Mouse (Mus musculus): ENCODE data around the gene Prepl.

The Prepl gene

GRCm38 (mm10) chr17:85070658-85071057 is 19.4 kb downstream of the Prepl start:
- no peak for DNase-seq (ENCODE audit: low read depth)

GRCm38 (mm10) chr17:85067331-85067730 is 22.7 kb downstream of the Prepl start:
- DNase-seq (ENCODE audit: low read depth): no peak

- DNase-seq (ENCODE audit: low read depth): no peak
These were observed 26.5 kb downstream of the Prepl start for GRCm38 (mm10) chr17:85063560-85063959.

- no peak for DNase-seq (ENCODE audit: low read depth)
These were observed 30.9 kb downstream of the Prepl start for GRCm38 (mm10) chr17:85059136-85059535.

- no peak for DNase-seq (ENCODE audit: low read depth)
These were observed 31.8 kb downstream of the Prepl start for GRCm38 (mm10) chr17:85058276-85058675.

GRCm38 (mm10) chr17:85048379-85048778 is 41.7 kb downstream of the Prepl start:
- no peak for DNase-seq (ENCODE audit: low read depth)

- no peak for DNase-seq (ENCODE audit: low read depth)
These were observed 44.9 kb downstream of the Prepl start for GRCm38 (mm10) chr17:85045160-85045559.

GRCm38 (mm10) chr17:85044466-85044865 is 45.6 kb downstream of the Prepl start:
- DNase-seq (ENCODE audit: low read depth): no peak

GRCm38 (mm10) chr17:85043404-85043816 is 46.6 kb downstream of the Prepl start:
- no peak for DNase-seq (ENCODE audit: low read depth)

GRCm38 (mm10) chr17:85042419-85042818 is 47.6 kb downstream of the Prepl start:
- DNase-seq (ENCODE audit: low read depth): no peak

- DNase-seq (ENCODE audit: low read depth): no peak
These were observed 49.1 kb downstream of the Prepl start for GRCm38 (mm10) chr17:85040913-85041312.

GRCm38 (mm10) chr17:85038761-85039160 is 51.3 kb downstream of the Prepl start:
- no peak for DNase-seq (ENCODE audit: low read depth)

- no peak for DNase-seq (ENCODE audit: low read depth)
These were observed 51.7 kb downstream of the Prepl start for GRCm38 (mm10) chr17:85038311-85038710.

GRCm38 (mm10) chr17:85037855-85038254 is 52.2 kb downstream of the Prepl start:
- DNase-seq (ENCODE audit: low read depth): no peak

GRCm38 (mm10) chr17:85034068-85034467 is 56.0 kb downstream of the Prepl start:
- peak; percentile 34 for DNase-seq (ENCODE audit: low read depth)

GRCm38 (mm10) chr17:85033087-85033486 is 57.0 kb downstream of the Prepl start:
- no peak for DNase-seq (ENCODE audit: low read depth)

- no peak for DNase-seq (ENCODE audit: low read depth)
These were observed 59.4 kb downstream of the Prepl start for GRCm38 (mm10) chr17:85030651-85031050.

- no peak for DNase-seq (ENCODE audit: low read depth)
These were observed 61.2 kb downstream of the Prepl start for GRCm38 (mm10) chr17:85028797-85029196.

- no peak for DNase-seq (ENCODE audit: low read depth)
These were observed 61.8 kb downstream of the Prepl start, which contains the start of gene Slc3a1 for GRCm38 (mm10) chr17:85028093-85028739. Gene Slc3a1 (plus strand): TSS chr17:85028376.

- no peak for DNase-seq (ENCODE audit: low read depth)
These were observed 62.8 kb downstream of the Prepl start for GRCm38 (mm10) chr17:85027247-85027646.

- no peak for DNase-seq (ENCODE audit: low read depth)
These were observed 63.6 kb downstream of the Prepl start for GRCm38 (mm10) chr17:85026436-85026835.

GRCm38 (mm10) chr17:85025151-85025550 is 64.9 kb downstream of the Prepl start:
- no peak for DNase-seq (ENCODE audit: low read depth)

GRCm38 (mm10) chr17:85024237-85024636 is 65.8 kb downstream of the Prepl start:
- no peak for DNase-seq (ENCODE audit: low read depth)
